10 mouse cellular contexts compared by ENCODE assay signal in genomic region chr19:44757231-44757871, GRCm38 (mm10). TPM values are rescaled to one million over a fixed set of nuclear protein-coding genes. Genes with fewer than 3 reads are reported as not detected.
DNase-seq lines count a peak whose midpoint lies in the region; ATAC-seq and TF ChIP-seq lines count a peak whose summit lies in the region.
"Had no signal": no experiment of that assay in that cellular context is flagged by ENCODE, and none has a peak within 500 bp of the region (broad histone marks: within the 10 kb centered on the region; RNA-seq: fewer than 3 reads in every experiment).

No protein-coding gene starts in this region.

- H3K4me1 ChIP-seq in heart, embryonic 16.5 days (ENCODE audit: control insufficient read depth, insufficient read depth, low read length): peaks cover 20% of the 10 kb centered on the region
- peaks cover 48% of the 10 kb centered on the region for H3K4me1 ChIP-seq in forebrain, embryonic 12.5 days
- peaks cover 10% of the 10 kb centered on the region for H3K4me1 ChIP-seq in kidney, postnatal 0 days (replicated peaks; ENCODE audit: insufficient read depth, low read length)
- H3K4me1 ChIP-seq in neural tube, embryonic 11.5 days (ENCODE audit: control insufficient read depth, insufficient read depth, low read length): peaks cover 17% of the 10 kb centered on the region

- no peak for DNase-seq in heart, postnatal 4 days
- no peak for DNase-seq in kidney, postnatal 0 days (ENCODE audit: low spot score)
- DNase-seq in neural tube, embryonic 11.5 days (ENCODE audit: low spot score): peak; percentile 56
- no peak for DNase-seq in spleen, postnatal 4 days (ENCODE audit: low spot score in 2 of 2)
- no peak for DNase-seq in MN1 (ENCODE audit: low spot score)
- no peak for DNase-seq in gastrocnemius, adult 8-10 months (ENCODE audit: low spot score in 2 of 2)
- DNase-seq: cerebellum, adult 9-10 months had no signal

- WGBS in heart, embryonic 16.5 days: under 1% methylated on average over 38 of the region's 38 CpGs
- under 1% methylated on average over 36 of the region's 38 CpGs for WGBS in forebrain, embryonic 12.5 days
- WGBS in kidney, postnatal 0 days: under 1% methylated on average over 38 of the region's 38 CpGs
- WGBS in neural tube, embryonic 11.5 days: under 1% methylated on average over 30 of the region's 38 CpGs

- H3K9ac ChIP-seq in heart, embryonic 16.5 days (ENCODE audit: low read length): no peak overlapping the region
- H3K9ac ChIP-seq in forebrain, embryonic 12.5 days: peak overlapping the region; percentile 41; the same call in 1 of the 2 replicates
- H3K9ac ChIP-seq in kidney, postnatal 0 days (ENCODE audit: low read depth, low read length): peak overlapping the region; percentile 80
- peak overlapping the region; percentile 63 for H3K9ac ChIP-seq in neural tube, embryonic 11.5 days (ENCODE audit: low read length)

- no peaks in the 10 kb centered on the region for H3K36me3 ChIP-seq in heart, embryonic 16.5 days (ENCODE audit: control insufficient read depth, insufficient read depth)
- H3K36me3 ChIP-seq in forebrain, embryonic 12.5 days (replicated peaks): no peaks in the 10 kb centered on the region
- H3K36me3 ChIP-seq in kidney, postnatal 0 days (ENCODE audit: insufficient read depth, low read length): peaks cover 10% of the 10 kb centered on the region; the same call in 1 of the 2 replicates
- no peaks in the 10 kb centered on the region for H3K36me3 ChIP-seq in neural tube, embryonic 11.5 days (ENCODE audit: control insufficient read depth, insufficient read depth, low read length)

- peak overlapping the region; percentile 55 for H3K4me3 ChIP-seq in heart, embryonic 16.5 days (ENCODE audit: low read length)
- peak overlapping the region; percentile 43 for H3K4me3 ChIP-seq in forebrain, embryonic 12.5 days (replicated peaks)
- peak overlapping the region; percentile 52 for H3K4me3 ChIP-seq in kidney, postnatal 0 days (replicated peaks; ENCODE audit: low read depth, low read length)
- peak overlapping the region; percentile 47 for H3K4me3 ChIP-seq in neural tube, embryonic 11.5 days (ENCODE audit: low read depth, low read length)

- peak overlapping the region; percentile 73 for H3K4me2 ChIP-seq in heart, embryonic 16.5 days (ENCODE audit: low read depth, low read length)
- peak overlapping the region; percentile 63 for H3K4me2 ChIP-seq in forebrain, embryonic 12.5 days
- peak overlapping the region; percentile 75 for H3K4me2 ChIP-seq in kidney, postnatal 0 days (ENCODE audit: low read length)
- peak overlapping the region; percentile 71 for H3K4me2 ChIP-seq in neural tube, embryonic 11.5 days (ENCODE audit: low read depth)

- peaks cover 89% of the 10 kb centered on the region for H3K27me3 ChIP-seq in heart, embryonic 16.5 days (ENCODE audit: control insufficient read depth, insufficient read depth, low read length)
- peaks cover 96% of the 10 kb centered on the region for H3K27me3 ChIP-seq in forebrain, embryonic 12.5 days
- H3K27me3 ChIP-seq in kidney, postnatal 0 days (ENCODE audit: insufficient read depth, low read length): peaks cover 17% of the 10 kb centered on the region
- H3K27me3 ChIP-seq in neural tube, embryonic 11.5 days (ENCODE audit: control insufficient read depth, insufficient read depth, low read length): peaks cover 92% of the 10 kb centered on the region

- H3K9me3 ChIP-seq in heart, embryonic 16.5 days (replicated peaks; ENCODE audit: control insufficient read depth, low read length): no peaks in the 10 kb centered on the region
- no peaks in the 10 kb centered on the region for H3K9me3 ChIP-seq in forebrain, embryonic 12.5 days
- H3K9me3 ChIP-seq in kidney, postnatal 0 days (replicated peaks; ENCODE audit: low read length): no peaks in the 10 kb centered on the region
- no peaks in the 10 kb centered on the region for H3K9me3 ChIP-seq in neural tube, embryonic 11.5 days (ENCODE audit: control insufficient read depth, low read length)

- no peak for ATAC-seq in heart, embryonic 16.5 days (replicated peaks; ENCODE audit: extremely low read depth, insufficient read depth, low FRiP score)
- ATAC-seq in forebrain, embryonic 12.5 days (ENCODE audit: low FRiP score): no peak
- ATAC-seq in kidney, postnatal 0 days (replicated peaks; ENCODE audit: low FRiP score, low read depth): no peak
- no peak for ATAC-seq in neural tube, embryonic 11.5 days (ENCODE audit: insufficient read depth, low FRiP score, low TSS enrichment)

- H3K27ac ChIP-seq in heart, embryonic 16.5 days (ENCODE audit: low read length): no peak overlapping the region
- H3K27ac ChIP-seq in forebrain, embryonic 12.5 days: no peak overlapping the region
- peak overlapping the region; percentile 92 for H3K27ac ChIP-seq in kidney, postnatal 0 days
- peak overlapping the region; percentile 67 for H3K27ac ChIP-seq in neural tube, embryonic 11.5 days (ENCODE audit: low read depth, low read length)

- TF ChIP-seq CTCF in kidney, postnatal 0 days (IDR thresholded peaks at IDR 0.05; ENCODE audit: low read depth): no peak

RNA-seq across cellular contexts. Expression of gene Pax2, which starts 1.5 kb away (rescaled TPM):
- not detected in 2 replicates for polyA plus RNA-seq in heart, embryonic 16.5 days (2015; fragmentation: Nextera tagmentation; extraction: Ambion mirVana)
- not detected for total RNA-seq in heart, postnatal 4 days (2021)
- 0.08 and 0.19 TPM in 2 replicates for polyA plus RNA-seq in forebrain, embryonic 12.5 days (2016; fragmentation: Nextera tagmentation; extraction: Ambion mirVana)
- polyA plus RNA-seq in kidney, postnatal 0 days (2015; fragmentation: Nextera tagmentation; extraction: Ambion mirVana): 27.4 and 29.6 TPM in 2 replicates
- polyA plus RNA-seq in neural tube, embryonic 11.5 days (2014; fragmentation: Nextera tagmentation; extraction: Ambion mirVana): 7.4 and 8.0 TPM in 2 replicates
- not detected for total RNA-seq in gastrocnemius, adult 8-10 months (2022)
- total RNA-seq: neutrophil, adult 5-6 weeks had no signal

Comparison
In these comparisons a context has a peak if more than half of its experiments do, and no peak if none do; other contexts are left out.
1. H3K27ac ChIP-seq: peak in kidney, postnatal 0 days (single experiment) and neural tube, embryonic 11.5 days (single experiment); none in heart, embryonic 16.5 days (single experiment) and forebrain, embryonic 12.5 days (single experiment).
2. Peak in every context shown above with its lines, with median percentiles within 50 percentile points of each other: H3K4me2 ChIP-seq and H3K4me3 ChIP-seq.